Mouse (Mus musculus) natural killer cell, adult 2 months (primary cell): Measurements from ENCODE around the gene Dbnl.

Experiments
- DNase-seq, 2 experiments: peaks; one replicate each; pipeline ENCODE4 v3.0.0; 2022; ENCODE audit warnings: low spot score in 2 of 2

Dbnl gene

DNA sequence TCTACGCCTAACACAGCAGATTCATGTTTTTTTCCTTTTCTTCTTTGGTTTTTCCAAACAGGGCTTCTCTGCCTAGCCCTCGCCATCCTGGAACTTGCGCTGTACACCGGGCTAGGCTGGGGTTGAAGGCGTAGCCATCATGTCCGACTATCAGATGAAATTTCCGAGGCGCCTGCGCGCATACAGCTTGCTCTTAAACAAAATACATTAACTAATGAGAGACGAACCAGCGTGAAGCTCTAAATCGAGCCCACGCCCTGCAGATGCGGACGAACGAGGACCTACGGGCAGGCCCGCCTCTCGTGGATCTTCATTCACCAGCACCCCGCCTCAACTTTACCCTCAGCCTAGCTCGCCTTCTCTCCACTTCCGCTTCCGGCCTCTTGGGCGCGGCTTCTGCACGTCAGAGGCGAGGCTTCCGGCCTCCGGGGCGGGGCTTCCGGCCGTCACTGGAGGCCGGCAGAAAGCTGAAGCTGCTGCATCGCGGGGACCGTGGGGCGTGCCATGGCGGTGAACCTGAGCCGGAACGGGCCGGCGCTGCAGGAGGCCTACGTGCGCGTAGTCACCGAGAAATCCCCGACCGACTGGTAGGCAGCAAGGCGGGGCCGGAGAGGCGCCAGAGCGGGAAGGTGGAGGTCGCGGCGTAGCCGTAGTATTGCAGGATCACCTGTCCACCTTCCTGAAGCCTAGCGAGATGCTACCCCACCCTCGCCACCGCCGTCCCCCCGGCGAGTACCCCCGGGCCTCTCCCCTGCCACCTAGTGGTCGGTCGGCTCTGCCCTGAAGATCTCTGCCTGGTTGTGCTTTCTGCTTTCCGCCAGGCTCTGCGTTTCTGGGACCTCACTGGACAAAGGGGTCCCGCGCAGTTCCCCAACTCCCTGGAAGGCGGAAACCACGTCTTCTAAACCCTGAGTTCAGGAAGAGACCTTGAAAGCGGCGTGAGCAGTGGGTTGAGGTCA is at the start of gene Dbnl:
Gene Dbnl, plus strand, starts transcription at position 433 of the 959 bp plus-strand sequence.
- DNase-seq: peak; percentile 98

DNA sequence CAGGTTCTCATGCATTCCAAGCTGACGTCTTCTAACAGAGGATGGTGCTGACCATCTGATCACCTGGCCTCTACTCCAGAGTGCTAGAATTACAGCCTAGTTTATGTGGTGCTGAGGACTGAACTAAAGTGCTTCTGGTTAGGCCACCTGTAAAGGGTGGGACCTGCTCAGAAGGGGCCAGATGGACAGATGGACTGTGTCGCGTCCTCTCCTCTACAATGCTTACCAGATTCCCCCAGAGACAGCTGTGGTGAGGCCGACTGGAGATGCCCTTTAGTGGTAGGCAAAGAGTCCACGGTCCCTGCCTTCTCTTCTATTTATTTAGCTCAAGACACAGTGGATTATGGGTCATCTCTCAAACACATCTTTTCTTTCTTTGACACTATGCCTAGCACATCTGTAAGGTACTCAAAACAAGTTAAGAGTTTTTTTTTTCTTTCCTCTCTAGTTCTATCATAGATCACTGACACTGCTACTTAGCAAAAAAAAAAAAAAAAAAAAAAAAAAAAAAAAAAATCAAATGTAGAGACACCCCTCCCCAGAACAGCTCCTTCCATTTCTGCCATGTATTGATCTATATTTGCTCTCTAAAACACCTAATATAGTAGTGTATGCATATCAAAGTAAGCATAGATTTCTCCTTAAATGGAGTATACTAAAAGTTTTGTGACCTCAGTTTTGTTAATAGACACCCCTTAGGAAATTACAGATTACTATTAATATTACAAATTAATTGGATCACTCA is 49.2 kb upstream of the Dbnl start:
- no peak for DNase-seq

DNA sequence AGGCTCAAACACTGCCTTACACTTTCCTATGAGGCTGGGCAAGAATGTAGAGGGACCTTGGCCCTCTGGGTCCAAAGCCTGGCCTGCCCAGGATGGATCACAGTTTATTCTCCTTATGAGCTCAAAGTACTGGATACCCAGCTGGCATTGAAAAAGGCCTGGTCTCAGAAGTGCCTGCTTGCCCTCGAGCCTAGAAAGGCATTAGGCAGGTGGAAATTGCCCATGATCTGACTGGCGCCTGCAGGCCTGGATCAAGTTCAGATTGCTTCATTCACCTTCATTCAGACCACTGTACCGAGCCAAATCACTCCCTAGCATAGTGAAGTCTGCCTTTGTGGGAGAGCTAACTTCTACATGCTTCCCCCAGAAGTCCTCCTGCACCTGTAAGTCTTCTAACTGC is 48.4 kb upstream of the Dbnl start:
- no peak for DNase-seq

DNA sequence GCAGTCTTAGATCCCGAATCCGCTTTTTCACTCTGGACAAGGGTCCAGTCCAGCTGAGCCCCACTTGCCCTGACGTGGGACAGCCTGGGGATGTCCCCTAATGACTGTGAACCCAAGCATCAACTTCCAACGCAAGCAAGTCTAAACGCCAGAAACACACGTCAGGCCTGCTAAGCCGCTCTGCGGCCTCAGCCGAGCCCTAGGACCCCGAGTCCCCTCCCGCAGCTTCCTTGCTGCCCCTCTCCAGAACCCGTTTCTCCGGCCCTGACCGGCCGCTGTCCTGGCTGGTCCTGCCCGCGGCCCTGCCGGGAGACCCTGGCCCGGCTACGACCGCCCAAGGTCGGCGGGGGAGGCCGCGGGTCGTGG is 47.7 kb upstream of the Dbnl start:
- peak in 1 of 2 experiments; percentile 50 for DNase-seq

DNA sequence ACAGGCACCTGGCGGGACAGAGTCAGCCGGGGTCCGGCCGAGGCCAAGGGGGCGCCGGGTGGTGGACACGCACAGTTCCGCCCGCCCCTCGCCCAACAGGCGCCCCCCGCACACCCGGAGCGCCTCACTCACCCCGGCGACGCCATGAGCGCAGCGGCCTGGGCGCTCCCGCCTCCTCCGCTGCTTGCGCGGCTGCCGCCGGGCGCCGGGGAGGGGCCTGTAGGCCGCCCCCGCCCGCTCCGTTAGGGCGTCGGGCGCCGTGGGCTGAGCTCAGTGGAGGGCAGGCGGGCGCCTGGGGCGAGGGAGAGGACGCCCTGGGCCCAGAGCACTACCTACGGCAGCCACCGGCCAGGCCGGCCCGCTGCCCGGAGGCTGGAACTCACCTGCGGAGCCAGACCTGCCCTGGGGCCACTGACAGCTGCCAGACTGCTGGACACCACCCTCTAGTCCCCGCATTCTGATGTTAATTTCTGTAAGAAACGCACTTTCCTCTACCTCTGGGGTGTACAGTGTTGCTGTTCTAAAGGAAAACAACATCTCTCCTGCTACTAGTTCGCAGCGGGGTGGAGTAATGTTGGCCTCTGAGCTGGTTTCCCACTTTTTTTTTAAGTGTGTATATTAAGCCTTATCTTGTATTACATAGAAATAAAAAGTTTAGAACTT is 47.2 kb upstream of the Dbnl start:
- peak; percentile 66 to 69 for DNase-seq

DNA sequence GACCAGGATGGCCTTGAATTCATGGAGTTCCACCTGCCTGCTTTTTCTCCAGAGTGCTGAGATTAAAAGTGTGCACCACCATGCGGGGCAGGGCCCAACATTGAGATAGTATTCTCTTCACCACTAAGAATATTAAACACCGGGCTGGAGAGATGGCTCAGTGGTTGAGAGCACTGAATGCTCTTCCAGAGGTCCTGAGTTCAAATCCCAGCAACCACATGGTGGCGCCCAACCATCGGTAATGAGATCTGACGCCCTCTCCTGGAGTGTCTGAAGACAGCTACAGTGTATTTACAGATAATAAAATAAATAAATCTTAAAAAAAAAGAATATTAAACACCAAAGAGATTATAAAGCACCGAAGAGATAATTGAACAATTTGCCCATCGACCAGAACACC is 46.2 kb upstream of the Dbnl start:
- DNase-seq: peak in 1 of 2 experiments; percentile 26

DNA sequence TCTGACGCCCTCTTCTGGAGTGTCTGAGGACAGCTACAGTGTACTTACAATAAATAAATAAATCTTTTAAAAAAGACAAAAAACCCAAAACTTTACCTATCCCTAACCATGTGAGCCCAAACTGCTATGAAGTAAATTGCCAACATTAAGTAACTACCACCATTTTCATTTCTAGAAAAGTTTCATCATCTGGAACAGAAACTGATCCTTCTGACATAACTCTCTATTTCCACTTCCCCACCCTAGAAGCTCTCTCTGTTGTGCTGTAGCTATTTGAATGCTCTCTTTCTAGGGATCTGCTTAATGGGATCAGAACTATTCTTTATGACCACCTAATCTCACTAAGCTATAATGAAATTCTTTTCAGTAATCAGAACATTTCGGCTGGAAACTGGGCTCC is 43.3 kb upstream of the Dbnl start:
- DNase-seq: no peak

DNA sequence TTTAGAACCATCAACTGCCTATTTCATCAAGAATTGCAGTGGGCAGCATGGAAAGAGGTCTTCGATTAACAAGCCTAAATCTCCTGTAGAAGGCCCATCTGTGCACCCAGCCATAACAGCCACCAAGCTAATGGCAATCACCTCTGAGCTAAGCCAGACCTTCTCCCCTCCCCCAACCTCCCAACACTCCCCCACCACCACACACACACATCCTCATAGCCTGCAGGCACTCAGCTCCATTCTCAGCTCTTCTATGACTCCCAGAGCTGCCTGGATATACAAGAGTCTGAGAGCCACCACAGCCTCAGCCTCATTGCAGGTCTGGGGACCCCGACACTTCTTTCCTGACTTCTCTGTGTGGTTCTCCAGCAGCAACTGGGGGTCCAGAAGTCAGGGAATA is 34.5 kb upstream of the Dbnl start:
- DNase-seq: no peak

DNA sequence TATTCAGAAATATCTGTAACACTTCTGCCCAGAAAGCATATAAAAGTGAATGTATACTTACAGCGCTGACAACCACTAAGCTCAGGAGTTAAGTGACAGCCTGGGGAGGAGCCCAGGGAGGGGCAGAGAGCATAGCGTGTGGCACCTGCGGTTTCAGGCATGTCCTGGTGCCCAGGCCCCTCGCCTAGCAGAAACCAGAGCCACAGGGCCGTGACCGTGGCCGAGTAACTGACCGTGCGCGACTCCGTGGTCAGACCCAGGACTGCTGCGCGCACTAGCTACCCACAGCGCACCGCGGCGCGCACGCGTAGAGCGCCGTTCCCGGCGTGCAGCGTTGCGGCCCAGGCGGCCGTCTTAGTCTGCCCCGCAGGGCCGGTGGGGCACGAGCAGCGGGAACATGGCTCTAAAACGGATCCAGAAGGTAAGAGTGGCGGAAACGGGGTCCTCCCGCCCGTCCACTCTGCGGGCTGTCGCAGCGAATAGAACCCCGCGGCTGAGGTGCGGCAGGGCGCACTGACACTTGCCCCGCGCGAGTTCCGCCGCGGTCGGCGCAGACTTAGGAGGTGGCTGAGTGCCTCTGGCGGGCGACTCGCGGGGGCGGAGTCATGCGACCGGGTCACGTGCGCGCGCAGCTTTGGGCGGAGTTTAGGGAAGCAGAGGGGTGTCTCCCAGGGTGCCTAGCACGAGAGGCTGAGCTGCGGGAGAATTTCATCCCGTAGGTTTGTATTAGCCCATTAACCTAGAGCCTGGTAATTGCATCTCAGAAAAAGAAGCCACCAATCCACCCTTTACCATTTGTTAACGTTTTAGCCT is 26.3 kb upstream of the Dbnl start, which contains the start of gene Urgcp:
Gene Urgcp, minus strand, starts transcription at position 557 of the 813 bp plus-strand sequence.
- peak; percentile 95 for DNase-seq

DNA sequence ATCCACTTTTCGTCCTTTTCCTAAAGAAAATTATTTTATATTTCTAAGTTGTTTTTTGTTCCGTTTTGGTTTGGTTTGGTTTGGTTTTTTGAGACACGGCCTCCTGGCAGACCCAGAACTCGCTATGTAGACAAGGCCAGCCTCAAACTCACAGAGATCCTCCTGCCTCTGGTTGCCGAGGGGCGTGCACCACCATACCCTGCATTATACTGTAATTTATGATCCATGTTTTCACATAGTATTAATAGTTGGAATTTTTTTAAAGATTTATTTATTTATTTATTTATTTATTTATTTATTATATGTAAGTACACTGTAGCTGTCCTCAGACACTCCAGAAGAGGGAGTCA is 25.7 kb upstream of the Dbnl start:
- DNase-seq: no peak

DNA sequence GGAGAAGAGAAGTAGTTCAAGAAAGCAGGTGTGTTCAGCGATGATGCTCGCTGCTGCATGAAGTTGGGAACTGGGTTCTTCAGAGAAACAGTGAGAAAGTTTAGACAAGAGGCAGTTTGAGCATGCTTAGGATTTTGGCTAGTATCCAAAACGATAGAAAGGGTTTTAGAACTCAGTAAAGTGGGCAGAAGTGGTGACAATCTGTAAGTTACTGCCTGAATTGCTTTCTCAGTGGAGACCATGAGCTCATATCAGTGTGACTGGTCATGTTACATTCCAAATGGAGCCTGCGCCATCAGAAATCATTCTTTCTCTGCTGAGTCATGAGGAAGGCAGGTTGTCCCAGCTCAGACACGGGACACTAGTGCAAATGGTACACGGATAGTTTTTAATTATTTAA is 22.3 kb upstream of the Dbnl start:
- DNase-seq: no peak

DNA sequence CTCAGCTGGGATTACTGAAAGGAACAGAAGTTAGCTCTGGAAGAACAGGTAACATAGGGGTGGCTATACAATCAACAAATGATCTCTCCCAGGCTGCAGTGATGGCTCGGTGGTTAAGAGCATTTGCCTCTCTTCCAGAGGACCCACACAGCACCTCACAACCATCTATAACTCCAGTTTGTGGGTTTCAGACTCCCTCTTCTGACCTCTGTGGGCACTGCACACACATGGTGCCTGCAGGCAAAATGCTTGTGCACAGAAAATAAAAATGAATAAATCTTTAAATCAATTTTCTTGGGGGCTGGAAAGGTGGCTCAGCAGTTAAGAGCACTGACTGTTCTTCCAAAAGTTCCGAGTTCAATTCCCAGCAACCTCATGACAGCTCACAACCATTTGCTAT is 9.8 kb upstream of the Dbnl start:
- DNase-seq: no peak

DNA sequence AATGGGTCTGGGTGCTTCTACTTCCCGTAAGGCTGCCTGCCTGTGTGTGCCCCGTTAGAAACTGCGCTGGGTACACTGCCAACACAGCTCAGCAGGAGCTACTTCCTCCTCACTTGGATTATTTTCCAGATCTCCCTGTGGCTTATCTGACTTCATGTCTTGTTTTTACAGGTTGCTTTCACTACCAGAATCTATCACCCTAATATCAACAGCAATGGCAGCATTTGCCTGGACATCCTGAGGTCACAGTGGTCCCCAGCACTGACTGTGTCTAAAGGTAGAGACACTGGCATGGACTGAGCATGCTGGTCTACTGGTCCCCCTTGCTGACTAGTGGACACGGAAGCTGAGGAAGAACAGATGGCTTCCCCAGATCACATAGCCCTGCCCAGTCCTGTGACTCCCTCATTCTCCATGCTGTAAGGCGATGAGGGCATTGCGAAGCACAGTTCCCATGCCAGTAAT is 8.2 kb upstream of the Dbnl start:
- no peak for DNase-seq

DNA sequence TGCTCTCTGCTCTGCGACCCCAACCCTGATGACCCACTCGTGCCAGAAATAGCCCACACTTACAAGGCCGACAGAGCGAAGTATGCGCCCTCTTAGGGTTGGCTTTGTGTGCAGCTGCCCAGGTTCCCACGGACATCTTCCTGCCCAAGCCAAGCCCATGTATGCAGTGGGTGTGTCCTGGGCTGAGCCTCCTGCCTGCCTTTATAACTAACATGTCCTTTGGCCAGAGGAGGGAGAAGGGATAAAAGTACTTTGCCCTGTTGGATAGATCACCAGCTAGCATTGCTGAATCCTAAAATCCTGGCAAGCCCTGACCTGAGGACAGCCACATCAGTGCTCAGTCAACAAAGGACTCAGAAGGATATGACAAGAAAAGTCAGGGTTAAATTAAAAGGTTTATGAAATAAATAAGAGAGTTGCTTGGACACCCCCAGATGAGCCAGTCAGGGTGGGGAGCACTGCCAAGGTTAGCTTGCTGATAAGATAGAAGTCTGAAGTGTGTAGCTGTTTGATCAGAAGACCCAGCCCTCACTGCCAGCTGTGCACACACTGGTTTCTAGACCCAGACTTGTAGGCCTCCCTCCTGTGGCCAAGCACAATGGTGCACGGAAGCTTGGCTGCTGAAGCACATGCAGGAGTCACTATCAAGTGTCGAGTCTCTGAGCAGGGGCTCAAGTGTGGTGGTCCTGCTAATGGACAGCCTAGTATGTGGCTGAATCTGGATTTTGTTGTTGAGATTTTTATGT is 5.9 kb upstream of the Dbnl start:
- DNase-seq: no peak

DNA sequence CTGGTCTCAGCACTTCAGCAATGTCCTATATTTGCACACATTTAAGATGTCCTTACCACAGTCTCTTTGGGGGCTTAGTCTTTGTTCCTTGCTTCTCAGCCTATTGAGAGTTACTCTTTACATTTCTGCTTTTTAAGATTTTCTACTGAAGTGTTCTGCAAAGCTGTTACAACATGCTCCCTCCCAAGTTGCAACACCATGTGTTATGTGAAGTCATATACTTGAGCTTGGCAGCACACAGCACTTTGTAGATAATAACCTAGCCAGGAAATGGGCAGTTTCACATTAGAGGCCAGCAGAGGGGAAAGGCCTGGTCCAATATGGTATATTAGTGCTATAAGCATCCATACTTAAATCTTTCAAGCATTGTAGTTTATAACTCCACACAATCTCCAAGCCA is 2.6 kb upstream of the Dbnl start:
- no peak for DNase-seq

DNA sequence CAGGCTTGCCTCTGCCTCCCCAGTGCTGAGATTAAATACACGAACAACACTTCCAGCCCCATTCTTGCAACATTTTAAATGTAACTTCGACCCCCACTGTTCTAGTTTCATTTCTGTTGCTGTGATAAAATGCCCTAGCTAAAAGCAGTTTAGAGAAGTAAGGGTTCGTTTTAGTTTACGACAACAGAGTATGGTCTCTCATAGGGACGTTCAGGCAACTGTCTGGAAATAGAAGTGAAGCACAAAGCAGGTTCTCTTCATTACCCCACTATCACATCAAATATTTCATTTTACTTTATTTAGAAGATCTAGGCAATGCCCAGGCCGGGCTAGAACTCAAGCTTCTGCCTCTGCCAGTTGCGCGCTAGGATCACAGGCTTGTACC is 625 bp upstream of the Dbnl start:
- DNase-seq: no peak

DNA sequence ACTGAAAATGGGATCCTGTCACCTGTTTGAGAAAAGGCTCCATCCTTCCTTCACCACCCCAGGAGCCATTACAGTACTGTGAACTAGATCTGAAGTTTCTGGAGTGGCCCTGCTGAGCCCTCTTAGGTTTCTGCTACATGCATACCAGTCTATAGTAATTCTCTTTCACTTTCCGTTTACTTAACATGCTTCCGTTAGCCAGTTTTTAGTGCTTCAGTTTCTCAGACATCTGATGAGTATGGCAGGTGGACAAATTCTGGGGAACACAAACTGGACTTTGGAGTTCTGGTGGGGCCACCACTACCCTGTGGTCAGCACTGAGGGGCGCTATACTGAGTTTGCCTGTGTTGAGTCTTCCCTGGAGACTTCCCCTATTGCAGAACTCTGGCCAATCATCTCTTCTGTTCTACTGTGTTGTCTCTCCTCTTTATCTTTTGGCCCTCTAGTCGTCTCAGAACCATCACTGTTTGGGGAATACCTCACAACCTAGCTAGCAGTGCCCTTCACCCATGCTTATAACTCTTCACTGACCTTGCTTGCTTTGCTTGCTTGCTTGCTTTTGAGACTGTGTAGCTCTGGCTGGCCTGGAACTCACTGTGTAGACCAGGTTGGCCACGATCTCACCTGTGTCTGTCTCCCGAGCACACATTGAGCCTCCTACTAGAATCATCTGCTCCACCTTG is 924 bp downstream of the Dbnl start:
- peak; percentile 38 to 45 for DNase-seq

DNA sequence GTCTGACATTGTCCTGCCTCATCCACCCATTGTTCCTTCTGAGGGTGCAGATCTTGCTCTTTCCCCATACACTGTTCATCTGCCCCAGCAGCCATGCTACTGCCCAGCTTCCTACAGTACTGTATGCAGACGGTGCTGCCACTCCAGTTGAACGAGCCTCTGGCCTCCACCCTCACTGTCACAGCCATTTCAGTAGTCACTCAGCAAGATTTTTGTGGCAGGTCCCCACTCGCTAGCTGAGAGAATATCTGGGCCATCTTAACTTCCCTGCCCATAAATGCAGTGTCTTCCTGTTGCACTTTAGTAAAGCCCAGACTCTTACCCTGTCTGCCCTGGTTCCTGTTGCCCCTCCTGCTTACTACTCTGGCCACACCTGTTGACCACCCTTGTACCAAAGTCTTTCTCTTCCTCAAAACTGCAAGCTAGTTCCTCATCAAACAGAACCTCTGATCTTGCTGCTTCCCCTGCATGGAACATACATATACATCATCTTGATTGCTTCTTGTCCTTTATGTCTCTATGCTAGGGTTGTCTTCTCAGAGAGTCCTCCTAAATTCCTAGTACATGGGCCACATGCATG is 1.6 kb downstream of the Dbnl start:
- peak in 1 of 2 experiments; percentile 59 for DNase-seq

DNA sequence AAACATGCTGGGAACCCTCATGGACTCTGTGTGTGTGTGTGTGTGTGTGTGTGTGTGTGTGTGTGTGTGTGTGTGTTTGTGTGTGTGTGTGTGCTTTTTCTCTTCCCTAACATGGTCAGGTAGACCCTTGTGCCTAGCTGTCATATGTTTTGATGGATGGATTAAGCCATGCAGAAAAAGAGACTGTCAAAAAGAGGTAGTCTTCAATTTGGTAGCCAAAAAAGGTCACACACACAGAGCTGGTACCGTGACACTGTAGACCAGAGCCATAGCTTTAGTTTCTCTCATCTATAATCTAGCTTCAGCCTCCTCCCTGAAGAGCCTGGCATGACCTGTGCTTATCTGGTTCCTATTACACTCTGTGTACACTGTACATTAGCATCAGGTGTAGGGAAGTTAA is 2.1 kb downstream of the Dbnl start:
- DNase-seq: no peak

DNA sequence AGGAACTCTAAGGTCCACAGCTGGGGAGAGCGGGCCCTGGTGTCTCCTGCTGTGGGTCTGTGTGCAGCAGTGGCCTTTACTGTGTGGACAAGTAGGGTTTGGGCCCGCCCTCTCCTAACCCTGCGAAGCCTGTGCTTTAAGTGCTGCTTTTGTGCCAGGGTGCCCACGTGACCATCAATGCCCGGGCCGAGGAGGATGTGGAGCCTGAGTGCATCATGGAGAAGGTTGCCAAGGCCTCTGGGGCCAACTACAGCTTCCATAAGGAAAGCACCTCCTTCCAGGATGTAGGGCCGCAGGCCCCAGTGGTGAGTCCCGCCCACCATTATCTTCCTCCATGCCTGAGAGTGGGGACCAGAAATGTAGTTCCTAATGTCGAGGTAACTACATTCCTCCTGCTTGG is 7.0 kb downstream of the Dbnl start:
- no peak for DNase-seq
